Mouse (Mus musculus): Measurements from ENCODE around the gene Mal.

The Mal gene

DNA sequence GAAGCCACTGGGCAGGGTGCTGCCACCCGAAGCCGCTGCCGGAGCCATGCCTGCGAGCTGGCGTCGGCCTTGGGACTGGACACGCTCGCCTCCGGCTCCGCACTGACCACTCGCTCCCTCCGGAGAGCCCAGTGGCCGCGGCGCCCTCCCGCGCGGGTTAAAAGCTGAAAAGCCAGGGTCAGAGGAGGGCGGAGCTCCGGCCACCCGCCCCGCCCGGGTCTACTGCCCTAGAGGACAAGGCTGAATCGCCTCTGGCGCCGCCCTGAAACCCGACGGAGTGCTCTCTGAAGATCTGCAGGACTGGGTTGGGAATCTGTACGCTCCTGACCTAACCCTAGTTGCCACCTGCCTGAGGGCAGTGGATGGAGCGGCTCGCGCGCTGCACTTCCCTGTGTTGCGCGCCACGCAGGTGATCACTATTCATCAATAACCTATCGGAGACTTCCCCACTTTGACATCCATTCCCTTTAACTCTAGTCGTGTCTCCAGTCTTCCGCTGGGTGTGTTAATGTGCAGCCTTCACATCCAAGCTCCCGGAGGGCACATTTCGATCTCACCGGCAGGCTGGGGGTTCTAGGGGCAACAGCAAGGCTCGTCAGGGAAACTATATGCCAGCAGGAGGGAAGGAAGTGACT lies at the start of gene Mal:
Mal (minus strand) TSS at position 610 of the 635 bp plus-strand sequence.
- no peak for DNase-seq (ENCODE audit: low read depth, low spot score)

DNA sequence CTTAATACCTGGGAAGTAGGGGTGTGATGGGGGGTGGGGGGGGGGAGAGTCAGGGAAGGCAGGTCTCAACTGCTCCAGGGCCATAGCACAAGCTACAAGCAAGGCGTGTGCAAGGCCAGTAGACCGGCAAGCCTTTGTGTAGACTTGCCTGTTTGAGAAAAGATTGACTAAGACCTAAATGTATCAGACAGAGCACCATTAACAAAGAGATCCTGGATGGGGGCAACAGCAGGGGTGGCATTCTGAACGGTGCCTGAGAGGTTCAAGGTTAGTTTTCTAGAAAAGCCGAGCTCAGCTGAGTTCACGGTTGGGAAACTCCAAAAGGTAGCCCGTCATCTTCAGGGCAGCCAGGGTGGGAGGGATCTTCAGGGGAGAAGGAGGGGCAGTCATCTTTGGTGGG lies 48.8 kb upstream of the Mal start:
- DNase-seq (ENCODE audit: low read depth, low spot score): no peak

DNA sequence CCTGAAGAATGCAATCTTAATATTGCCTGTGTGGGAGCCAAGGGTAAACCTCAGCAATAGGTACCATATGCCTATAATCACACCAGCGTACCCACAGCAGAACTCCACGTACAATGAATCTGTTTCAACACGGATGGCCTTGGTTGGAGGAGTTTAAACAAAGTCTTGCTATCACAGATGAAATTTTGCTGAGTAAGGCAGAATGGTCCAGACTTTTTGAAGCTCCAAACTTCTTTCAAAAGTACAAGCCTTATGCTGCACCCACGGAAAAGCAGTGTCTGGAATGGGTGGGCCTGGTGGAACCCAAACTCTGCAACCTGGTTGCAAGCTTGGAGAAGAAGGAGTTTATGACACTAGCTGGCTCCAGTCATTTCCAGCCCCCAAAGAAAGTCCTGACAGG lies 32.7 kb upstream of the Mal start:
- DNase-seq (ENCODE audit: low read depth, low spot score): no peak

DNA sequence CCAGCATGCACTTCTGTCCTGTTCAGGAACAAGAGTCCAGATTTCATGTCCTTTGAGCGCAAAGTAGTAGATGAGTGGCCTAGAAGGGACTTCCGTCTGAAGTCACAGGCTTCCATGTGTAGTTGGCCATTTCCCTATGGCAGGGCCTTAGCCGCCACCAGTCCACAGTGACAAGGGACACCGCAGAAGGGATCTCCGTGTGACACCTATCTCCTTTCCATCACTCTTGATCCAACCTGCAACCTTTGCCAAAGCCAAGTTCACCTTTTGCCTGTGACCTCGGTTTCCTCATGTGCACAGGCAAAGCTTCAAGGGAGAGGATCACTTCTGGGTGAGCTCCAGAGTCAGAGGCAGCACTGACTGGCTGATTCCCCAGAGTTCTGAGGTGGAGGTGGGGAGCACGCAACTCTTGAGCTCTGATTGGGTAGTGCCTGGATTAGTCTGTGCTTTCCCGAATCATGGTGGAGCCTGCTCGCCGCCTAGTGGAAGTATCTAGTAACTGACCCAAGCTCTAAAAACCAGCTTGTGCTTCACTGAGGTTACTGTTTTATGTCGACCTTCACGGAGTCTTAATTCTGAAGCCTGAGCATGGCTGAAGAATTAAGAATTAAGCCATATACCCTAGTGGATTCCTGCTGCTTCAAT lies 27.3 kb upstream of the Mal start:
- peak; percentile 31 for DNase-seq (ENCODE audit: low read depth, low spot score)

DNA sequence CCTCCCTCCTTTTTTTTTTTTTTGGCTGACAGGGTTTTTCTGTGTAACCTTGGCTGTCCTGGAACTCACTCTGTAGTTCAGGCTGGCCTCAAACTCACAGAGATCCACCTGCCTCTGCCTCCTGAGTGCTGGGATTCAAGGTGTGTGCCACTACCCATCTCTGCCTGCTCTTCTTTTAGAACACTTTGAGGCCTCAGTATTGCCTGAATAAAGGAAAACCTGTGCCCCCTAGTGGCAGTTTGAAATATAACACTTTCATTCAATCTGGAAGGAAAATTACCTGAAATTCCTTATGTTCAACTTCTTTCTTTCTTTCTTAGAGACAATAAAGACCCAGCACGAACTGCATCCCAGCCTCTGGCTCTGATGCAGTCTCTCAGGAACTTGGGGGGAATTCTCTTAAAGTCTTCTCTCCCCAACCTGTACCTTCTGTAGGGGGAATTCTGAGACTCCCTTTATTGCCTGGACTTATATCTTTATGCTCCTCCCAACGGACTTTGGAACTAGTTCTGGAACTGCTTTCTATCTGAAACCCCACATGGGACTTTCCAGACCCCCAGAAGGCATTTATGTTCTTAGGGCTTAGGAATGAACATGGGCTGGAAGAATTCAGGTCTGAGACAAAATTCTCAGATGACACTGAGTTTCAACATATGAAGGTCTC lies 11.5 kb upstream of the Mal start:
- no peak for DNase-seq (ENCODE audit: low read depth, low spot score)

DNA sequence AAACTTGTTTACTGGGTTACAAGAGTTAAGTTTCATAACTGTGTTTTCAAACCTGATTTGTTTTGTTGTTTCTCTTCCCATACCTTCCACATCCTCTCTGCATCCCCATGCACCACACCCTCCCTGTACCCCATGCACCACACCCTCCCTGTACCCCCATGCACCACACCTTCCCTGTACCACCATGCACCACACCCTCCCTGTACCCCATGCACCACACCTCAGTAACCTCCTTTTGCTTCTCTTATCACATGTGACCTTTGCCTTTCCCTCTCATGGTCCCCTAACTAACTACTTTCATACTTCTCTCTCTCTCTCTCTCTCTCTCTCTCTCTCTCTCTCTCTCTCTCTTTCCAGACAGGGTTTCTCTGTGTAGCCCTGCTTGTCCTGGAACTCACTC lies 10.5 kb upstream of the Mal start:
- DNase-seq (ENCODE audit: low read depth, low spot score): no peak

DNA sequence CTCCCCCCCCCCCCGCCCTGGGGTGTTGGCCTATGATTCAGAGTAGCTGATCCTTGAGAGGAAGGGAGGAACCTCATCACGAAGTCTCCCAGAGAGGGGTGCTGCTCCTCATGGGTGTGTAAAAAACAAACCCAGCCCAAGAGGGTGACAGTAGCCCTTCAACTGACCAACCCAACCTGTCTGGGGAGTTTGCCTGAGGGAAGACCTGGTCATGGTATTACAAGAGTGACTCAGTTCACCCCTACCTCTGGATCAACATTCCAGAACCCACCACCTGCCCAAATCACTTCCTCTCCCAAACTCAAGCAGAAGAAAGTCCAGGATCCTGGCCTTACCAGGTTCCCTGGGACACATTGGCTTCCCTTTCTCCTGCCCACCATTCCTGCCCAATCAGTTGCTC lies 6.2 kb upstream of the Mal start:
- DNase-seq (ENCODE audit: low read depth, low spot score): no peak

DNA sequence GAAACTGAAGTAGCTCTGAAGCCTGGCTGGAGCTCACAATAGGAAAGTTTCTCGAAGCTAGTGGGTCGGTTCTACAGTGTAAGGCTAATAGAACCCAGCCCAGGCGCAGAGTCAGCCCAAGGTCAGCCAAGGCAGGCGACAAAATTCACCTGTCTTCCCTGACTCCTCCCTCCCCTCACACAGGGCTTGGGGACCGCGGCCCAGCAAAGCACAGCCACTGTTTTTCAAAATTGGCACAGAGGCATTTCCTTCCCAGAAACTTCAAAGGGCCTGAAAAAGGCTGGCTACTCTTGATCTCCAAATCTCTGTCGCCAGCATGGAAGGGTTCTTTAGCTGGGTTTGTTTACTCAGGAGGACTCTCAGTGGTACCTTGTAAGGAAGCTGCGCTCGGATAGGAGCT lies 1.1 kb downstream of the Mal start:
- no peak for DNase-seq (ENCODE audit: low read depth, low spot score)

DNA sequence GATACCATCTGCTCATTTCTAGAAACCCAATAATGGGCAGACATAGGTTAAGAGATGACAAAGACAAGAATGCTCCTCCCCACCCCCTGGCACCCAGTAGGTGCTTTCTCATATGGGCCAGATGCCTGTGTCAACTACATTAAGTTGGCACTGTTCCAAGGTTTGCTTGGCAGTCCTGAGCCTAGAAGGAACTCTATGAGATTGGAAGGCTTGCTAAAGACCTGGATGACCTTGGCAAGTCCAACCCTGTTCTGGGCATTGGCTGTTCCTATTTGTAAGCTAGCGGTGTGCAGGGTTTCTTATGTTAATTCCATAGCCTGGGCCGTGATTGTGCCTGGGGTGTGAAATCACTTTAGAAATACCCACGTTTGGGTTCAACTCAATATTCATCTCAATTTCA lies 1.7 kb downstream of the Mal start:
- DNase-seq (ENCODE audit: low read depth, low spot score): no peak

DNA sequence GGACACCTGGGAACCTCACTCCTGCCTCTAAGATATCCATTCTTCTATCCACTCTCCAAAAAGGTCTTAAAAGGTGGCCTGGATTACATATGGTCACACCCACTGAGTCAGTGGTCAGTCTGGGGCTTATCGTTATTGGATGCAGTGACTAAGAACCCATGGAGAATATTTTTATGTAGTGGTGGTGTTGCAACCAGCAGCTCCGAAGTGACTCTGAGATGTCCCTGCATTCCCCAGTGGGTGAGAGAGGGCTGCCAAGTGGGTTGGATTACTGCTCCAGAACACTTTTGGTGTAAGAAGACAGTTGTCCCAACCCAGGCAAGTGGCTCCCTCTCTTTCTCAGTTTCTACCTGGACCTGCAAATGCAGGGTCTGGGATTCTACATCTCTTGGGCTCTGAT lies 3.7 kb downstream of the Mal start:
- no peak for DNase-seq (ENCODE audit: low read depth, low spot score)

DNA sequence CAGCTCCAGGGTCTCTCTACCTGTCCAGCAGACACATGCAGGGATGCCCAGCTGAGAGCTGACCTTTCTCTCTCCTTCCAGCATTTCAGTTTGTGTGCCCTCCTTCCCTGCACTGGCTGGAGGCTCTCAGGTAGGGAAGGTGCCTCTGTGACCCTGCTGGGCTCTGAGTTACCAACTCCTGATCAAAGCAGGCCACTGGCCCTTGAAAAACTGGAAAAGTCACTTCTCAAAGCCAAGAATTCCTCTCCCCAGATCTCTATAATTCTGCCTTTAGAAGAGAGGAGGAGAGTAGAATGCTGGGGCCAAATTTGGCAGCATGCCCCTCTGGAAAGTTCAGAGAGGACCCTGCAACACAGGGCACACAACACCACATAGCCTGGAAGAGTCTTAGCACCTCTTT lies 4.2 kb downstream of the Mal start:
- no peak for DNase-seq (ENCODE audit: low read depth, low spot score)

DNA sequence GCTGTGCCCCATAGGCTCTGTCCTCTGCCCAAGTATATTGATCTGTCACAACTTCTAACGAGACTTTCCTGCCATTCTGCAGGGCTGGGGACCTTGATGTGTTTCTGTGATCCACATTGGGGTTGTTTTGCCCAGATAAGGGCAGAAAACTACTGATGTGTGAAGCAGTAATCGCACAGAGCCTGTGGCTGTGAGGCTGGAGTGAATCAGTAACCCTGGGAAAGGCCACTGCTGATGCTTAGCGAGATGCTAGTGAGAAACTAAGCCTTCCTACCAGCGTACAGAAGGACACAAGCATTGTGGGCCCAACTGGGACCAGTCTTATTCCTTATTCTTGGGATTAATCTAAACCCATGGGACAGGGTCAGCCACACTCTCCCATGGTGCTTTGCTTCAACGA lies 4.9 kb downstream of the Mal start:
- no peak for DNase-seq (ENCODE audit: low read depth, low spot score)

DNA sequence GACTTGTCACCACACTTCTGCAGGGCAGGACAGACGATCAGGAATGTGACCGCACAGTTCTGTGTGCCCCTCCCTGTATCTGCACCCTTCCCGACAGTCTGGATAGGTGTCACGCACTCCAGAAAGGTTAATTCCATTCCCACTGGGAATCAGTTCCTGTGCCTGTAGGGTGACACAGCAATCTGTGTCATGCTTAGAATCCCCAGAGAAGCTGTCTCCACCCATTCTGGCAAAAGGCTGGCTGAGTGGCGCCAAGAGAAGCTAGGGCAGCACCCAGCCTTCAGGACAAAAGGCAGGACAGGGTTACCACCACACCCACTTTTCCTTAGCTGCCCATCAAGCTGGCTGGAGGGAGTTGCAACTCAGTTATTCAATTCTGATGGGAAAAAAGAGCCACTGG lies 6.6 kb downstream of the Mal start:
- DNase-seq (ENCODE audit: low read depth, low spot score): no peak

DNA sequence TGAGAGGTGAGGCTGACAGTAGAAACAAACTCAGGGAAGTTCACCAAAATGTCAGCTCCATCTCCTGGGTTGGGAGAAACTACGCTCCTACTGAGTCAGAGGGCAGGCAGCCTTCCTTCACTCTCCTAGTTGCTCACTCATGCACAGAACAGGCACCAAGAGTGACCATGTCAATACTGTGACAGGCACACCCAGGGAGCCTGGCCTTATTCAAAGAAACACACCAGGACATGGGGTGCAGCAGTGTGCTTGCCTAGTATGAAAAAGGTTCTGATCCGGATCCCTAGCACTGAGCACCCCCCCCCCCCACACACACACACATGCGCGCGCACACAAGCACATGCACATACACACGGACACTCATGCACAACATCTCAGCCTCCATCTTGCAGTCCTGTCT lies 8.3 kb downstream of the Mal start:
- no peak for DNase-seq (ENCODE audit: low read depth, low spot score)

DNA sequence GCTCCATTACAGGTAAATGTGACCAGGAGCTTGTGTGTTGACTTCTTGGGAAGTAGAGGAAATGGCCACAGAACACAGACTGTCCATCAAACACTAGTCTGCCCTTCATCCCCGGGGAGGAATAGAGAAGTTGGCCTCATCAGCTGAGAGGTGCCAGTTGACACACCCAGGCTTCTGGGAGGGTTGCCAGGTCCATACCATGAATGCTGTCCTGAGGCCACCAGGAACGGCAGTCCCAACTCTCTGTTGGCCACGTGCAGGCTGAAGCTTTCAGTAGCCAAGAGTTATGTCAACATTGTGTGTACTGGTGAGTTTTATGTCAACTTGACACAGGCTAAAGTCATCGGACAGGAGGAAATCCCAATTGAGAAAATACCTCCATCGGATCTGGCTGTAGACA lies 9.6 kb downstream of the Mal start:
- no peak for DNase-seq (ENCODE audit: low read depth, low spot score)

DNA sequence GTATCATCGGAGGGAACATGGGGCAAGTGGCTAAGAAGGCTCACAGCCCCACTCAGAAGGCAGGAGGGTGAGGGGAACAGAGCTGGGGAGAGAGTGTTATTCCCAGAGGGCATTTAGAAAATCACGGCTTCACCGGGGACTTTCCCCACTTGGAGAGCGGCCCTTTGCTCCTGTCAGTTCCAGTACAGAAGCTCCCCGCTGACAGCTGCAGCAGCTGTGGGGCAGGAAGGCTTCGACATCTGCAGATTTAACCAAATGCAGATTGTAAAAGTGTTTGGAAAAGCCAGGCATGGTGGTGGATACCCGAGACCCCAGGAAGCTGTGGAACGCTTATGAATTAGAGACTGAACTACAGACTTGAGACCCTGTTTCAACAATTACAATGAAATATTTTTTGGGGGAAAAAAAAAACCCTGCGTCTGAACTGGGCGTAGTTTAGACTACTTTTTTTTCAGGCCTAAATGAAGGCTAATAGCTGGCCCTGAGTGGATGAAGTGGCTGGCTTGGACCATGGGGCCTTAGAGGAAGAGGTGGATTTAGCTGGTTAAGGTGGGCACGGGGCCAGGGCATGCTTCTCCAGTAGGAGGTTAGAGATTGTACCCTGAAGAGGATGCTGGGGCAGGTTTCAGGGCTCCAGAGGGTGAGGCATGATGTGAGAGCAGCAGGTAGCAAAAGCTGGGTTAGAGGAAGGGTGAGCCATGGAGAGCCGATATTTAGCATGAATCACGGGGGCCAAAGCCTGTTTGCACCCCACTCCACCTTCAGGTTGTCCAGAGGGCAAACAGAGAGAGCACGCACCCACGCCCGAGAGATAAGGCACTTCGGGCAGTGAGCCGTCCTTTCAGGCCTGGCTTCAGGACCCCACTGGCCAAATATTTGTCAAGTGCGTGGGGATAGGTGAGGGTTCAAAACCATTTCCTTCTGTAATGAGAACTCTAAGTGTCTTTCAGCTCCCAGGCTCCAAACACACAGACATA lies 12.5 kb downstream of the Mal start:
- no peak for DNase-seq (ENCODE audit: low read depth, low spot score)

DNA sequence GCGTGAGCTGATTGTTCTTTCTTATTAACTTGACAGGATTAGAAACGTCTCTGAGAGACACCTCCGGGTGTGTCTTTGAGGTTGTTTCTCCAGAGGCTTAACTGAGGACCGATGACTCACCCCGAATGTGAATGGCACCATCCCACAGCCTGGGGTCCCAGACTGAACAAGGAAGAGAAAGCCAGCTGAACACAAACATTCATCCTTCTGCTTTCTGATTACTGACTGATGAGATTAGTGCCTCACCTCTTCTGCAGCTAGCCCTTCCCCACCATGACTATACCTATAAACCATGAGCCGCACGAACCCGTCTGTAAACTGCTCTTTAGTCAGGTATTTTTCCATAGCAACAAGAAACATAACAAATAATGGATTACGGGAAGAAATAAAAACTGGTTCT lies 17.5 kb downstream of the Mal start:
- no peak for DNase-seq (ENCODE audit: low read depth, low spot score)

DNA sequence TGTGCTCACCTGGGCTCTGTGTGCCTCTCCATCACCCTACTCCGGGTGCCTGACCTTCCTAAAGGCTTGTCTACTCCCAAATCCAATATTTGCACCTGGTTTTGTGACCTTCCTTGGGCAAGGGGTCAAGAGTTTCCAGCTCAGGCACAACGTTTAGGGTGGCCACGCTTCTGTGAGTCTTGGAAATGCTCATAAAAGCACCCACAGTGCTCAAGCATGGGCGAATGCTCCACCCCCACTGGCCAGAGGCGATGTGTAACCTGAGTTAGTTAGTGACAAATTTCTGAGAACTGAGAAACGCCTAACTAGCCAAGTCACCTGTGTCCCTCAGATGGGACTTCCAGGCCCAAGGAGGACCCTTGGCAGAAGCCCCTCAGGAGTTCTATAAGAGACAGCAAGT lies 20.9 kb downstream of the Mal start:
- DNase-seq (ENCODE audit: low read depth, low spot score): no peak

DNA sequence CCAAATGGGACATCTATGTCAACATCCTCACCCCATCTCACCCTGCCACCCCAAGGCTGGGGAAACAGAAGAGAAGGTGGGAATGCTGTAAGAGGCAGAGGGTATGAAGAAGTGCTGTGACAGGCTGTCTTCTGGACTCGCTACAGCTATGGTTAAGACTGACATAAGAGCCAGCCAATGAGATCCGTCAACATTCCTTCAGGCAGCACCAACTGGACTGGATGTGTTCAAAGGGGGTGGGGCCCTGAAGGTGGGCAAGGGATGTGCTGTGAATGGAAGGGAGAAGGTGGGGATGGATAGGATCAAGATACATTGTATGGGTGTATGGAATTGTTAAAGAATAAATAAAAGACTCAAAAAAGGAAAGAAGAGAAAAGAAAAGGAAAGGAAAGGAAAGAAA lies 23.9 kb downstream of the Mal start:
- no peak for DNase-seq (ENCODE audit: low read depth, low spot score)

DNA sequence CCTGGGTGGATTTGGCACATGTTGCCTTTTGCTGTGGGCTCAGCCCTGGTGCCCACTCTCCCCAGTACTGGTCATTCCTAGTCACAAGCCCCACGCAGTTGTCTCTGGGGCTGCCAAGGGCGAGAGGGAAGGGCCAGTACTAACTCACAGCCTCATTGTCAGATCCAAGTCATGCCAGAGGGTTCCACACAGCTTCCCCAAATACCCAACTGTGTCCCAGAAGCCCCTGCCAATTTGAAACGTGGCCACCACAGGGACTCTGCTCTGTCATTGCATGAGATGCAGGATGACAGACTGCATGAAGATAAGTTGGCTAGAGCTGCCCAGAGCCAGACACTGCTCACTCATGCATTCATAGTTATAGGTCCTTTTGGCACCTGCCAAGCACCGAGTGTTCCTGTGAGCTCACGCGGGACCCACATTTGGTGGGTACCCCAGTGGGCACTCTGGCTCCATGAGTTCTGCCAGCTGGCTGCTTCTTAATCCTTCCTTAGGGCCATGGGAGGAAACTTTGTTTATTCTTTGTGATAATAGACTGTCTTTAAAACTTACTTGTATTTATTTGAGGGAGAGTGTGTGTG lies 28.4 kb downstream of the Mal start:
- DNase-seq (ENCODE audit: low read depth, low spot score): no peak

DNA sequence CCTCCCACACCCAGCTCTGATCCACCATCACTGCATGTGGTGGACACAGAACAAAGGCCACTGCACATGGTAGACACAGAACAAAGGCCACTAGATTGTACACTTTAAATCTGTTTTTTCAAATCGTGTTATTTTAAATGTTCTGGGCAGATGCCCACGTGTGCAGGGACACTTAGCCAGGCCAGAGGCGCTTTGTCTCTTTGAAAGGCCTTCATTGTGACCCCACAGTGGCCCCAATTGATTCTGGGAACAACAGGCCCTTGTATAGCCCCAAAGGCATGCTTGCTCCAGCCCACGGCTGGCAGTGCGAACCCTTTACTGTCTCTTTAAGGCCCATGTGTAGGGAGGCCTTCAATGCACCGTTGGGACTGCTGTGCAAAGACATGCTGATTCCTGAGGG lies 29.1 kb downstream of the Mal start:
- no peak for DNase-seq (ENCODE audit: low read depth, low spot score)

DNA sequence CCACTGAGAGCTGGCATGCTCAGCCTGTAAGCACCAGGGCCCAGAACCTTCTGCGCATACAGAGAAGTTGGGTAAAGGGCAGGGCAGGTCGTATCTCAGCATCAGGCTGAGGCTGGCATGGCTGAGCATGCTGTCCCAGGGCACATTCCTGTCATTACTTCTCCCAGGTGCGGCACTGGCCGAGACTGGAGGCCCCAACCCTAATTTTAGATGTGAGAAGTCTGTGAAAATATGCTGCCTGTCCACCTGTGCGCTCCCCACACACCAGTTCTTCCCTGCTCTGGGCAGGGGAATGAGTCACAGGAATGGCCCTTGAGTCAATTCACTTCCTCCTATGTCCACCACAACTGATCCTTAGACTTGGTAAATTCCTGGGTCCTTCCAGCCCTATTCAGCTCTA lies 30.8 kb downstream of the Mal start:
- no peak for DNase-seq (ENCODE audit: low read depth, low spot score)
